Mouse (Mus musculus) small intestine, adult 2 months (tissue): ENCODE data around the gene Mccc2.

Experiments
- CTCF ChIP-seq: fragments of 200-500 bp; IDR thresholded peaks from 2 replicates; pipeline ENCODE4 v1.5.1; 2012; ENCODE audit warnings: low read depth, mild to moderate bottlenecking, control low read depth, inconsistent platforms, low read length, moderate library complexity, mixed read lengths; ENCODE audit not compliant: insufficient replicate concordance, insufficient read length; ENCODE audit errors: extremely low read depth
- POLR2A ChIP-seq: fragments of 200-500 bp; IDR thresholded peaks from 2 replicates; pipeline ENCODE4 v1.6.1; 2012; ENCODE audit warnings: low read depth, mild to moderate bottlenecking, control low read depth, inconsistent platforms, low read length, moderate library complexity

- TF ChIP-seq CTCF (no peak), POLR2A (no peak)
These were observed 59.9 kb downstream of the Mccc2 start for GRCm38 (mm10) chr13:99955591-99955944.
